Mouse (Mus musculus): Measurements from ENCODE around the gene Atp8b4.

Gene Atp8b4

DNA sequence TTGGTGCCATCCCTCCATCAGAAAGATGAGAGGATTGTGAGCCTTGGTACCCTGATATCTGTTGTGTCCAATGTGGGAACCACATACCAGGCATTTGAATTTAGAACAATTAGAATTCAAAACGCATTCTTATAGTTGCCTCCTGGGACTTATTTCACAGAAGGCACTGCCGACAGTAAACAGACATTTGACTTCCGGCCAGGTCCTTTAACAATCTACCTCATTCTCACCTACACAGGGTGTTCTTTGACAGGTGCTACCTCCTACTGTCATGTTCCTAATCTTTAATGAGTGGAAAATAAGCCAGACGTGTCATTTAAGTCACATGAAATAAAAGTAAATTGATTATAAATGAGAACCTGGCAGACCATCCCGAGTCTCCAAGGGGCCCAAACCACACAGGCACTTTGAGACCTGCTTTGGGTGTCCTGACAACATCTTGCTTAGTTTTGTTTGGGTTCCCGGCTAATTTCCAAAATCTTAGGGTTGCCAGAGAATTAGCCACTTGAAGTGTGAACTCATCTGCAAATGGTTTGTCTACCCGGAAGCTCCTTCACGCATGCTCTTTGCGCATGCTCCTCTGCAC, 67.9 kb downstream of the Atp8b4 start:
- DNase-seq (ENCODE audit: low spot score): no peak

DNA sequence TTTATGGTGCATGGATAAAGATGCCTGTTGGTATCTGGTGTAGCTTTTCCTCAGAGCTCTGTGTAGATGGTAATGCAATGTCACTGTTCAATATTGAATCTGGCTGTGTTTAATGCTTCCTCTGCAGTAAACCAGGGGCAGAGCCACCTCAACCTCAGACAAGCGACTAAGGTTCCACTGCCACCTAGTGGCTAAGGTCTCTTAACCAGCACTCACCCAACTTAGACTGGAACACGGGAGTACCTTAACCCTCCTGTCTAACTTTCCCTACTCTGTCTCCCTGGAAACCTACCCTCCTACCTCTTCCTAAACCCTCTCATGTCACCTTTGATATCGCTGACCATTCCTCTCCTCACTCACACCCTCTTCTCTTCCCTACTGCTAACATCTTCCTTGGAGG, 71.2 kb downstream of the Atp8b4 start:
- peak; percentile 13 for DNase-seq (ENCODE audit: low spot score)

DNA sequence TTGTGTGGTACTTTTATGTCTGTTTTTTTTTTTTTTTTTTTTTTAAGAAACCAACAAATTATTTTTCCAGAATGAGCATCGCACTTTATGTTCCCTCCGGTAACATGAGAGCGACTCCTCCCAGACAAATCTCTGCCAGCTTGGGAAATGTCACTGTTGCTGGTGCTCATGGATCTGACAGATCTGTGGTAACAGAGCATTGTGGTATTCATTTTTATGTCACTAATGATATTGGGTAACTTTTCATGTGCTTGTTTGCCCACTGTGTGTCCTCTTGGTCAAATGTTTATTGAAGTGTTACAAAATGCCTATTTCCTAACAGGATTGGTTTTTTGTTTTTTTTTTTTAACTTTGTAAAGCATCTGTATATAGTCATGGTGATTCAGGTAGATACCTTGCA, 75.3 kb downstream of the Atp8b4 start:
- DNase-seq (ENCODE audit: low spot score): no peak

DNA sequence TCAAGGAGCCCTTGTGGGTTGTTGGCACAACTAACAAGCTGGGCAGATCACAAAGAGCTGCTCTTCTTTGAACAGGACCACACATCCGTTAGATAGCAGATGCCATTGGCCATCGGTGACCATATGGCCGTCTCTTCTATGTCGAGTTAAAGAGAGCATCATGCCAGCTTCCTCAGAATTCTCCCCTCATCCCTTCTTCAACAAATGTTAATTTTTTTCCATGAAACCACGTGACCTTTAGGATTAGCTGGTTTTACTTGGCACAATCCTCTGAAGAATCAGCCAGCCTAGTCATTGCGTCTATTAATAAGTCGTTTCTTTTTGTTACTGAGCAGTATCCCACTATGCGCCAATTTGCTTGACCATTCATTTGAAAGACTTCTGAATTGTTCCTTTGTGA, 75.8 kb downstream of the Atp8b4 start:
- no peak for DNase-seq (ENCODE audit: low spot score)

DNA sequence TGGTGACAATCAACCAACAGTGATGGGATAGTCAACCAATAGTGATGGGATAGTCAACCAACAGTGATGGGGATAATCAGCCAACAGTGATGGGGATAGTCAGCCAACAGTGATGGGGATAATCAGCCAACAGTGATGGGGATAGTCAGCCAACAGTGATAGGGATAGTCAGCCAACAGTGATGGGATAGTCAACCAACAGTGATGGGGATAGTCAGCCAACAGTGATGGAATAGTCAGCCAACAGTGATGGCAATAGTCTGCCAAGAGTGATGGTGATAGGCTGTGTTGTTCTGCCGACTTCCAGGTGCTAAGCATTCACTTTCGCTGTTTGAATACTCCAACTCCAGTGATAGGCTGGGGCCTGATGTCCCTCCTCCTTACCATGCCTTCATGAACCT, 79.6 kb downstream of the Atp8b4 start:
- DNase-seq (ENCODE audit: low spot score): no peak

DNA sequence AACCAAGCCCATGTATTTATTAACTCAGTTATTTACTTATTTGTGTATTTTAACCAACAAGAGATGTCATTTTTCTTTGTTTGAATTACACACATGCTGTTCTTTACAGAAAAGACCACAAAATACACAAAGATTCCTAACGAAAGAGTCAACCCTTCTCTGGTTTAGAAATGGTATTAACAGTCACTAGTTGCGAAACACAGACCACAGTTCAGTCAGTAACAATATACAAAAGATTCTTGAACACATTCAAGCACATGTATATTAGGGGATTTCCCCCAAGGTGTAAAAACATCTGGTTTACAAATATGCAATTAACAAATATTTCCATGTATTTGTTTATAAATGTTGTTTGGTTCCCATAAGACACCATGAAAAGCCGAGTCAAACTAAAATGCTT, 81.6 kb downstream of the Atp8b4 start:
- no peak for DNase-seq (ENCODE audit: low spot score)

DNA sequence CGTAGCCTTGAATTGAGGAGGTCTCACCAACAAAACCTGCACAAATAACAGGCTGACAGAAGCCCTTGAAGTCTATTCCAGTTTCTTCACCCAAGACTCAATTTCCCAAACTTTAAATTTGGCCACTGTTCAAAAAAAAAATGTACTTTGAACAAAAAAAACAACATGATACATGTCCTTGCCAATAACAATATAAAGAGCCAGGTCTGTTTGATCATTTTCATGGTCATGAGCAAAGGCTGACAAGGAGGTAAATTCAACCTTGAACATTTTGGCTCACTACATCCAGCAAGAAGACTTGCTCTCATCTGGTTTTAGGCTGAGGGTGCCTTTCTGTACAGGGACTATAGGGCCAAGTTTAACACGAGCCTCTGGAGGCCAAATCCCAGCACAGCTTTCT, 83.7 kb downstream of the Atp8b4 start:
- no peak for DNase-seq (ENCODE audit: low spot score)

DNA sequence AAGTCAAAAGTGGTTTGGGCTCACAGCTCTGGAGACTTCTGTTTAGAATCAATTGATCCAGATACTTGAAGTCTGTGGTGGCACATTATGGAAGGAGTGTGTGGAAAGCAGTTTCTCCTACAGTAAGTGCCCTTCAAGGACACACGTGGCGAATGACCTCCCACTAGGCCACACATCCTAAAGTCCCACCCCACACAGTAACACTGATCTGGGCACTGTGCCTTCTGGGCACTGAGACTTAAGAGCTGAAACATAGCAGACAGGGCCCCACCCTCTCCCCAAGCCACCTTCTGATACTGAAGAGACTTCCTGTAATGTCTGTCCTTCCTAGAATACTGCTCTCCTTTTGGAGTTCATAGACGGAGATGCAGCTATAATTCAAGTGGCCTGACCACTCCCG, 84.5 kb downstream of the Atp8b4 start:
- no peak for DNase-seq (ENCODE audit: low spot score)

DNA sequence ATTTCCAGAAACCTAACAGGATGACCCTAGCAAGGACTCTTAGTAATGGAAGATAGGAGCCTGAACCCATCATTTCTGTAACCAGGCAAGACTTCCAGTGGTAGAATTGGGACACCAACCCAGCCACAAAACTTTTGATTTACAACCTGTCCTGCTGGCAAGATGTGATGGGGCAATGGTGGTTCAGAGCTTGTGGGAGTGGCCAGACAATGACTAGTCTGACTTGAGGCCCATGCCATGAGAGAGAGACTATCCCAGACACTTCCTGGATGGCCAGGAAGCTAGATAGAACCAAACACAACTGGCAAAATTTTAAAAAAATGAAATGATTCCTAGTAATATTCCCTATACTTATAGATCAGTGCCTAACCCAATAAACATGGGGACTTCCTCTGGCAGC, 87.7 kb downstream of the Atp8b4 start:
- DNase-seq (ENCODE audit: low spot score): no peak

DNA sequence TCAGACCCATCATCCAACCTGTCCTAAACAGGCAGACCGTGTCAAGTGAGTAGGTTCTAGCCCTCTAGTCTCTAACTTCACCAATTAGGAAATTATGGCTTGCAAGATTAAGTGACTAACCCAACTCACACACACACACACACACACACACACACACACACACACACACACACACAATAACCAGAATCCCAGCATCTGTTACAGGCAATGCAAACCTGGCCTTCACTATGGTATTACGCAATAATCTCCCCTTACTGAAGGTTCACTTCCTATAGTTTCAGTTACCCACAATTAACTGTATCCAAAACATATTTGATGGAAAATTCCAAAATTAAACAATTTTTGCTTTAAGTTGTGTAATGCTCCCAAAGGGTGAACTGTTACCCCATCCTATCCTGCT, 101.0 kb downstream of the Atp8b4 start:
- no peak for DNase-seq (ENCODE audit: low spot score)

DNA sequence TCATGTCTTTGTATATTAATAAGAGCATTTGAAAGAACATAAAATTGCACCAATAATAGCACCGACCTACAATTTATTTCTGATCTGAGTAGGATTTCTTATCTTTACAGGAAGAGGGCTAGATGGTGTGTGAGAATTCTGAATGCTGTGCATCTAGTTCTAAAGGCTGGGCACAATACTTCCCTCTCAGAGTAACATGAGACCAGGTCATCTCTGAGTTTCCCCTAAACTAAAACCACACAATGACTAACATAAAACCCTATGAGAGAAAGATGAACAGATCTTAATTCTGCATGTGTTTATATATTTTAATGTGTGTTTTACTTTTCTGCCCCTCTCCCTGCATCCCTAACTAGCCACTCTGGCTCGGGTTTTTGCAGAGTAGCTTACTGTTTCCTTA, 101.5 kb downstream of the Atp8b4 start:
- no peak for DNase-seq (ENCODE audit: low spot score)

DNA sequence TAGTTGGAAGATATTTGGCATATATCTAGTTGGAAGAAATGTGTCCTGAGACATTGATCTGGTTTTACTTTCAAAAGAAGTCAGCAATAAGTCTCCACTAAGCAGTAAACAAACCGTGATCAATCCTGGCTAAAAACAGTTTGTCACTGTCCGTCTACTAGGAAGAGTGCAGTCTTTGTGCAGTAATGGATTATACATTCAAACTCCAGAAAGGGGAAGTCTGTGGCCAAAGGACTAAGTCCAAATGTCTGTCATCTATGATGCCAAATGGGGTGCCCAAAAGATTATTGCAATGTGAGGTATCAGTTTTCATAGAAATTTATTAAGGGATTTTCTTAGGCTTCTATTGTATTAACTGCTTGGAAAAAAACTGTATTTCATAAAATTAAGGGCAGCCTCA, 102.3 kb downstream of the Atp8b4 start:
- DNase-seq (ENCODE audit: low spot score): no peak

DNA sequence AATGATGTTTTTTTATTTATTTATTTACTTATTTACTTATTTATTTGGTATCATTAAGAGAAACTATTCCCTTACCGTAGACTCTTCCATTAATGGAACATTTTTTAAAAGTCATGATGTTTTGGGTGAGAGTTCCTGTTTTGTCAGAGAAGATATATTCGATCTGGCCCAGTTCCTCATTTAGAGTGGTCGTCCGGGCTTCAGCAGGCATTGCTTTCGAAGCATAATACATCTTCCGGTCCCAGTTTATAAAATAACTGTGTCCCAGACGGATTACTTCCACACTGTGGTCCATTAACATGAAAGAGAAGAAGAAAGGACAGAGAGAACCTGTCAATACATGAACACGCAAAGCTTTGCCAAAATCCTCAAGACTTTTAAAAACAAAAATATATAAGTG, 103.0 kb downstream of the Atp8b4 start:
- DNase-seq (ENCODE audit: low spot score): no peak

DNA sequence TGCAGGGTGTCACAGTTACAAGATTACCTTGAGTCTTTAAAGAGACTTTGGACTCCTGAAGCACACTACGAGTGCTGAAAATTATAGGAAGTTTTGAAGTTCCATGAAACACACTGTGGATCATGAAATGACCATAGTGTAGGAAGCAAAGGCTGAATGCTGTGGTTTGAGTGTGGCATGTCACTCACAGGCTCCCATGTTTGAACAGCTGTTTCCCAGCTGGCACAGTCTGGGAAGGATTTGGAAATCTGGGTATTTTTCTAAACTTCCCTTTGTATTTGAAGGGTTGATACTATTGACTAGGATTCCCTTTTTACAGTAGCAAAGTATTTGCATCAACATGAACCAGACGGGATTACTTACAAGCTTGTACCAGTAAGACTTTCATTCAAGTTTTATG, 105.5 kb downstream of the Atp8b4 start:
- DNase-seq (ENCODE audit: low spot score): no peak

DNA sequence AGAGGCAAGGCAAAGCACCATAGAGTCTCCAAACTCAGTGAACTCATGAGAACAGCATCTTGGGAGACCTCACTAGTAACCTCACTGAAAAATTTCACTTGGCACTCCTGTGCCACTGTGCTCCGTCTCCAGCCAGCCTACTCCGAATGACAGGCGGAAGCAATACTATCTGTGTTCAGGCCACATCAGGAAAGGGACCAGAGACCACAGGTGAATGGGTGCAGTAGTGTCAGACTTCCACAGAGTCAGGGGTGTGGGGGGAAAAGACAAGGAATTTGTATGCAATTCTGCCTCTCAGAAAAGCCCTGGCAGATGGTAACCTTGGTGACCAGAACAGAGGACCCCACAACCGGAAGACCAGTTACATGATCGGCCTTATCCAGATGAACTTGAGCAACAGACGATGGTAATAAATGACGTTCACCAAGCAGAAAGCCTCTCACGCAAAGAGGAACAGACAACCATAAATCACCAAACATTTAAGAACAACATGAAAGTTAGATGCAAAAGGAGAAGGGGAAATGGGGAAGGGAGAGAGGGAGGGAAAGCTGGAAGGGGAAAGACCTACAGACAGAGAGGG, 112.9 kb downstream of the Atp8b4 start:
- DNase-seq (ENCODE audit: low spot score): no peak

DNA sequence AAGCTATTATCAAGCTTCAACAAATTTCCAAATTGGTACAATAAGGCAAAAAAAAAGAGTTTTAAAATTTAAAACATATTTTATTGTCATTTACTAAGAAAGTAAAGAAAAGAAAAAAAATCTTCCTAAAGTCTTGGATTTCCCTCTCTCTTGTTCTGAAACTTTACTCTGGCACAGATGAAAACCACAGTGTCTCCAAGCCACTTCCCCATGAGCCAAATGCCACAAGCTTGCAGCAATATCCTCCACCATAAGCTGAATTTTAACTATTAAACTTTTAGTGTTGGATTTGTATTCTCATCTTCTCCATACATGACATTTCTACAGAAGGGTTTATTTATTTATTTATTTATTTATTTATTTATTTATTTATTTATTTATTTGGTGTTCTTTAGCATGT, 114.4 kb downstream of the Atp8b4 start:
- DNase-seq (ENCODE audit: low spot score): no peak

DNA sequence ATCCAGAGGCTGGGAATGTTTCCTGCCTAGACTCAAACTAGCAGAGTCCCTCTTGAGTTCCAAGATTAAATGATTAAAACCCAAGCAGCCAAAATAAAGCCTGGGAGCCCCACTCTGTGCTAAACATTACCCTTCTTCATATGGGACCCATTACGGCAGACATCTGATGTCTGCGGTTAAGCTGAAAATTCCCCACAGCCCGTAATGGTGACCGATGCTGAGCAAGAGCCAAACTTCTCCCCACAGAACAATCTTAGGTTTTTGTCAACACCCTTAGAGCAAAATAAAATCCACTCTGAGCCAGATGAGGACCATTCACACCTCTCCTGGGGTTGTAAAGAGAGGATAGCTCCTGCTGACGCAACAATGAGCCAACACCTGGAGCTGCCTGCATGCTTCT, 120.2 kb downstream of the Atp8b4 start:
- DNase-seq (ENCODE audit: low spot score): no peak

DNA sequence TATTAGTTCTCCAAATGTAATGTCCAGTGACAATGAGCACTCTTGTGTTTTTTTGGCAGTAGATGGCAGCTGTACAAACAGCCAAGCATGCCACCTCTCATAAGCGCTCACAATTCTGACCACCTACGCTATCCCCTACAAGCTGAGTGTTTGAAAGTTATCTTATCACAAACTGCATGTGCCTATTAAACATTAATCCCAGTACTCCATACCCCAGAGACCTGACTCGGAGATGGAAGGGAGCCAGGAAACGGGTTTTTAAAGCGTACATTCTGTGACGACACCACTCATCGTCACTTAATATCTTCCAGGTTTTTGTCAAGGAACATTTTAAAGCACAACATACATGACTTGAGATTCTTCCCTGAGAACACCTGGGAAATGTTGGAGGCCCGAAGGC, 128.8 kb downstream of the Atp8b4 start:
- DNase-seq (ENCODE audit: low spot score): no peak

DNA sequence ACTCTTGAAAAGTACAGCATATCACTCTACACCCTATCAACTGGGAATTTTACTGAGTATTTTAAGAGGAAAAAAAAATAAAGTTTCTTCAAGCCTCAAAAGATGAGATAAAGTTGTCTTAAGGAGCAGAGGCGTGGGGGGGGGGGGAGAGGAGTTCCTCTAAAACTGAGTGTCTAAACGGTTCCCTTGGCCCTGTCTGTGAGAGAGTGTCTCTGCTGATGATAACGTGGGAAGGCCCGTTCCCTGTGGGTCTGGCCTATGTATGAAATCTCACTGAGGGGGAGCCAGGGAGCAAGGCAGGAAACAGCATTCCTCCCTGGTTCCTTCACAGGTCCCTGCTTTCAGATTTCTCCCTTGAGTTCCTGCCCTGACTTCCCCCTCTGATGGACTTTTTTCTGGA, 130.7 kb downstream of the Atp8b4 start:
- no peak for DNase-seq (ENCODE audit: low spot score)

DNA sequence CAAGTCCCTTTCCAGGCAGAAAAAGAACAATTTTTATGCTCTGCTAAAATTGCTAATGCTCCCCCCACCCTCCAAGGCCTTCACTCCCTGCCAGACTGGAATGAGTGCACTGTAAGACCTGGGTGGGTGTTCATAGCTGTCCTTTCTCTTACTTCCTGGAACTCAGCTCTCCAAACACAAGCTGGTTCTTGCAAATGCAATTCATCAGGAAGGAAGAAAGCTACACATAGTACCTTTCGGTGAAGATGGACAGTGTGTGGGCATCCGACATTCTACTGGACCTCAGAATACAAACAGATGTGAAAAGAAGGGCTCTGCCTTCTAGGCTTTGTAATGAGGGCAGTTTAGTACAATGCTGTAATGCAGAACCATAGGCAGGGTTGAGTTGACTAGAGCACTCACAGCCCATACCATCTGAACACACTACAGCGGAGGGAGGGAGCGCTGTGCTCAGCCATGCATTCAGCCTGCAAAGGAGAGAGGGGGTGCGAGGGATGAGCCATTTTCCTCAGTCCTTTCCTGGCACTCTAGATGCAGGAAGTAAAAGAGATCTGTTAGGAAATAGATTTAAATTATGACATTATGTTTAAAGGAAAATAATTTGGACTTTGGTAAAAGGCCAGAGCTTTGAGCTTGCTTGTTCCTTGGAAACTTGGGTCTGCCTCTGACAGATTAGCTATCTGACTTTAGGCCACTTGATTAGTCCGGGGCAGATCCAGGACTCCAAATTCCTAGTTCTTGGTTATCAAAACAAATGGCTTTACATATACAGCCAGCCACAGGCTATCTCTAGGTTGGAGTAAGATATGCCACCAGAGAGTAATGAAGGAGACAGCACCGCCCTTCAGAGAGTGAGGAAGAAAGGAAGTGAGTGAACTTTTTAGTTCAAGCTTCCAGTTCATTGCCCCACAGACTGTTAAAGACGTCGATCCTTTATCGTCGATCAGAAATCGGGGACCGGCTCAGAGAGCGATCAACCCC, 136.4 kb downstream of the Atp8b4 start:
- no peak for DNase-seq (ENCODE audit: low spot score)

DNA sequence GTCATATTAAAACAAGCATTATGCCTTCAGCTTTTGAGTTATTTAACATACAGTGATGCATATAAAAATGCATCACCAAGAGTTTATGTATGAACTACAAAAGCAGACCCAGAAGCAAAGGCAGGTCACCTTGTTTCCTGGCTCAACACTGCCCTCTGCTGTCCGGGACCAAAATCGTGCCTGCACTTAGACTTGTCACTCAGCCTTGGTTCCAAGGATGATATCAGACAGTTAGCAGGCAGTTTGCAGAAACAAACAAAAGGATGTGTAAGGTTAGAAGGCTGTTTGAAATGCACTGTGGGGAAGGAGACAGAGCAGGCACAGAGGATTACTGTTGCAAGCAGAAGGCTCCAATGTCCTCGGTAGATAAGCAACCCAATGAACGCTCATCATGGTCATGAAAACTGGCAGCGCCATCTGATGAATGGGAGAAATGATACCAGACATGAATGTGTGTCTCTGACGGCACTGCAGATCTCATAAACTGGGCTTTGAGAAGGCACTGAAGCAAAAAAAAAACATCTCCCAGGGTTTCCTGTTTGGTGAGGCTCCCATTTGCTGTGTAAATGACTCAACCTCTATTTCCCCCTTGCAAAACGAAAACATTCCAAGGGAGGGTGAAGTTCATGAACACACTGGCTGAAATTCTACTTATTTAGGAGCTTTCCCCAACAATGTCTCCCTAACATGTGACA, 137.3 kb downstream of the Atp8b4 start:
- peak; percentile 73 for DNase-seq (ENCODE audit: low spot score)

DNA sequence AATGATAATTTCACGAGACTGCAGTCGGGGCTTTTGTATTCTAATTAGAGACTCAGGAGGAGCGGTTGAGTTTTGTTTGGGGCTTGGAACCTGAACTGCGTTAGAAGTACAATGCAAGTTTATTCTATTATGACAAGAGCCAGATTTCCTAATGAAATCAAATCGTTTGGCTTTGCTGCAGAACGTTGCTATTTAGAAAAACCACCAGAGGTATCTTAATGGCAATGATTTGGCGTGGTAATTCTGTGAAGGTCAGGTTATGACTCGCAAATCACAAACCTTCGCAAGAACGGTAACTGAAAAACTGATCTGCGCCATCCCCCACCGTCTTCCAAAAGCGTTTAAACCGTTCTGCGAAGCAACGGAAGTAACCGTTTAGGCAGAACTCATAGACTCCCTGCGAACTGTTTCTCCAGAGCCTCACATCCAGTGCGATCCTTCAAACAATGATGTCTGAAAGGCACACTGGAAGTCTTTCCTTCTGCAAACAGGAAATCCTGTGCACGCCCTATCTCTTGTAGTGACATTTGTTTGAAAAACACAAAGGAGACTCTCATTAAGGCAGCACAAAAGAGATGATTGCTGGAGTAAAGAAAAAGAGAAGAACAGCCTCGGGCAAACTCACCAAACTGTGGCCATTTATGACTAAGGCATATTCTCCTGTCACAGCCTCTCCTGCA, 139.2 kb downstream of the Atp8b4 start:
- no peak for DNase-seq (ENCODE audit: low spot score)

All from c-Kit-positive CD71-positive TER-119-positive erythroid progenitor cells, embryonic 14.5 days (primary cell).